Mouse (Mus musculus) spleen, adult 2 months (tissue): ENCODE data around the gene Pip5k1a.

Experiments
- CTCF ChIP-seq: fragments of 200-500 bp; IDR thresholded peaks from 2 replicates; pipeline ENCODE4 v1.5.1; 2011; ENCODE audit warnings: mild to moderate bottlenecking, inconsistent platforms; ENCODE audit not compliant: insufficient read depth, insufficient read length, insufficient replicate concordance; ENCODE audit errors: extremely low read depth
- POLR2A ChIP-seq: fragments of 200-500 bp; IDR thresholded peaks from 2 replicates; pipeline ENCODE4 v1.6.1; 2011; ENCODE audit warnings: low read depth, low read length, inconsistent platforms

DNA sequence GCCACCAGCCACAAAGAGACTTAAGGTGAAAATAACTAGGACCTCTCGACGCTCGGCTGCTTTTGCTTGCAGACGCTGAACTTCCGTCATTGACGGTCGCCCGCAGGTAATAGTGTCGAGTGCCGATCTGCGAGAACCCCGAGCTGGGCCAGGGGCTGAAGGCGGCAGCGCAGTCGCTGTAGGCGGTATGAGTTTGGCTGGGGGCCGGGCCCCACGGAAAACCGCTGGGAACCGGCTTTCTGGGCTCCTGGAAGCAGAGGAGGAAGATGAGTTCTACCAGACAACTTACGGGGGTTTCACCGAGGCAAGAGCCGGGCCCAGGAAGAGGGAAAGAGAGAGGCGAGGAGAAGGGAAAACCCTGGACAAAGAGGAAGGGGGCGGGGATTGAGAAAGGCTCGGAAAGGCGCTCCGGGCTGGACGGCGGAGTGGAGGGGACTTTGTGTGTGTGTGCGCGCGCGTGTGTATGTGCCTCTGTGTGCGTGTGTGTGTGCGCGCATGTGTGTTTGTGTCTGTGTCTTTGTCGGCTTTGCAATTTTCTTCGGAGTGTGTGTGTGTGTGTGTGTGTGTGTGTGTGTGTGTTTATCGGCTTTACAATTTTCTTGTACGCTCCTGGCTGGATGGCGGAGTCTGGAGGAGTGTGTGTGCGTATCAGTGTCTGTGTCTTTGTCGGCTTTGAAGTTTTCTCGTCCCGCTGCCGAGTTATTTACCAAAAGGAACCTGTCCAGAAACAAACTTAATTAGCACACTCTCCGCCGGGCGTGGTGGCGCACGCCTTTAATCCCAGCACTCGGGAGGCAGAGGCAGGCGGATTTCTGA is 4.4 kb upstream of the Pip5k1a start, which contains the start of gene Vps72:
- TF ChIP-seq CTCF (no peak), POLR2A (peak; percentile 43)
